Mouse (Mus musculus) frontal cortex, postnatal 36 days (tissue): ENCODE results near the gene Rab11fip4.

Experiments used
- DNase-seq, 2 experiments: peaks; one replicate each; pipeline ENCODE4 v3.0.0; 2022; ENCODE audit warnings: low spot score in 2 of 2

The Rab11fip4 gene

DNA sequence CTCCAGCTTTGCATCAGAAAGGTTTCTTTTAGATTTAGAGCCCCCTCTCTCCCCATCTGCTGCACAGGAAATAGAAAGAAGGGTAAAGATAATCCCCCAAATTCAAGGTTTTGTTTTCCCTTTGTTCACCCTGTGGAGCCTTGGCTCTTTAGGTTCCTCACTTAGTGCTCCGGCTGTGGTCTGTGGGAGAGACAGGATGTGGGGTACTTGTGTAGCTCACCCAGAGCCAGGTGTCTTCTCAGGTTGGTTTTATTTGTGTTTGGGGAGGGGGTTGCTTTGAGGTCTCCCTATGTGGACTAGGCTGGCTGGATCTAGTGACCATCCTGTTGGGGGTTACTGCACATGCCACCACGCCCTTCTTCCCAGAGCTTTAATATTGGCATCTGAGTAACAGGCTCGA, 23.9 kb downstream of the Rab11fip4 start:
- DNase-seq, result no peak

DNA sequence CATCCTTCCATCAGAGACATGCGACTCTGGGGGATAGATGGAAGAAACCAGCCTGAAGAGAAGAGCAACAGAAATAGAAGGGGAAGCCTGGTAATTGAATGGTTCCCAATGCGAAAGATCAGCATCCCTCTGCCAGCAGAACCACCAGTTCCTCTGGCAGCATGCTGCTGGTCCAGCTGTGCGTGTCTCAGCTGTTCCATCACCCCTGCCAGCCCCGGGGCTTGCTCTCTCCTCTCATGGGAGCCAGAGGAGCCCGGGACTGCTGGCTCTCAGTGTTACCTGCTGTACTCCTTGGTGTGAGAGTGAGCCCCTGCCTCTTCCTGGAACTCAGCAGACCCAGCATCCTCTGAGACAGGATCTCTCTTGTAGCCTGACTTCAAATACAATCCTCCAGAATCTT, 24.9 kb downstream of the Rab11fip4 start:
- no peak for DNase-seq

GRCm38 (mm10) chr11:79617991-79618390, 27.0 kb downstream of the Rab11fip4 start:
- DNase-seq, result no peak

DNA sequence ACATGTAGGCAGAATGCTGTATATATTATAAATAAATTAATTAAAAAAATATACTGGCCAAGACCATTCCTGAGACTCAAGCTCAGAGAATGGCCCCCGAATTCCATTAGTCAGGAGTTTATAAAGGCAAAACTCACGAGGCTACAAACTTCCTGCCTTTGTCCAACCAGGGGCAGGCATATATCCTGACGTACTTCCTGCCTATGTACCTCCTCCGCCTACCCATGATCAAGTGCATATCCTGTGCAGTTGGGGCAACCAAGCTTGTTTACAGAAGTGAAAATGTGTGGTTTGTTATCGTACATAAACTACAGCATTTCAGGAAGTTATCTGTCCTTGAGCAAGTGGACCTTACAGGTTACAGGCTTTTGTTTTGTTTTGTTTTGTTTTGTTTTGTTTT, 32.0 kb downstream of the Rab11fip4 start:
- no peak for DNase-seq

DNA sequence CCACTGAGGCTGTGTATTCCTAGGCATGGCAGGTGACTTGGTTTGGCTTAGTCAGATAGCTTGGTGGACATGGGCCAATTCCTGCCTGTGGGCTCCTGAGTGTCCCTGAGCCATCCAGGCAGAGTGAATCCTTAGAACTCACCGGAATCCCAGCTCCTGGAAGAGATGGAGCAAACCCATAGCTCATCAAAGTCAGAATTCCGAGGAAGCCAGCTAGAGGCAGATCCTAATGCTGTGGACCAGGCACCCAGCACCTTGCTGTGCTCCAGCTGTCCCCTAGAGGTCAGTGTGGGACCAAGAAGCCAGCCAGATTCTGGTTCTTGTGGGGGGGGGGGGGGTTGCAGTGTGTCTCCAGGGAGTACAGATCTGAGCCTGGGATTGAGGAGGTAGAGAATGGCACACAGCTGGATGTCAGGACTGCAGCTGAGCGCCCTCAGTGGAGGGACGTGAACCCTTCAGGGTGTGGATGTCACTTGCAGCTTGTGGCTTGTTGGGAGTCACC, 33.8 kb downstream of the Rab11fip4 start:
- DNase-seq, result peak; percentile 59 to 74

DNA sequence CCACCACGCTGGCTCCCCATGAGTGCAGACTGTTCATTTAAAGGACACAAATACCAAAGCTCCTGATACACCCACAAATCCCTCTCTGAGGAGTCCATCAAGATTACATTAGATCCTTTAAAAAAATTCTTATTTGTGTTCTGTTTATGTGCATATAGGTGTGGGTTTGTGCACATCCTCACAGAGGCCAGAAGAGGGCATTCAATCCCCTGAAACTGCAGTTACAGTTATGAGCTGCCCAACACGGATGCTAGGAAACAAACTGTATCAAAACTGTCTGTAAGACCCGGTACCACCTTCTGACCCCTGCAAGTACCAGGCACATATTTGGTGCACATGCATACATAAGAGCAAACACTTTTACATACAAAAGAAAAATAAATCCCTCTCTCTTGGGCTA, 37.7 kb downstream of the Rab11fip4 start:
- no peak for DNase-seq

- DNase-seq, result no peak
Measured at GRCm38 (mm10) chr11:79629752-79630374, 38.9 kb downstream of the Rab11fip4 start.

- DNase-seq, result no peak
Measured at GRCm38 (mm10) chr11:79630521-79630920, 39.5 kb downstream of the Rab11fip4 start.

- DNase-seq, result no peak
Measured at GRCm38 (mm10) chr11:79633366-79633765, 42.4 kb downstream of the Rab11fip4 start.

DNA sequence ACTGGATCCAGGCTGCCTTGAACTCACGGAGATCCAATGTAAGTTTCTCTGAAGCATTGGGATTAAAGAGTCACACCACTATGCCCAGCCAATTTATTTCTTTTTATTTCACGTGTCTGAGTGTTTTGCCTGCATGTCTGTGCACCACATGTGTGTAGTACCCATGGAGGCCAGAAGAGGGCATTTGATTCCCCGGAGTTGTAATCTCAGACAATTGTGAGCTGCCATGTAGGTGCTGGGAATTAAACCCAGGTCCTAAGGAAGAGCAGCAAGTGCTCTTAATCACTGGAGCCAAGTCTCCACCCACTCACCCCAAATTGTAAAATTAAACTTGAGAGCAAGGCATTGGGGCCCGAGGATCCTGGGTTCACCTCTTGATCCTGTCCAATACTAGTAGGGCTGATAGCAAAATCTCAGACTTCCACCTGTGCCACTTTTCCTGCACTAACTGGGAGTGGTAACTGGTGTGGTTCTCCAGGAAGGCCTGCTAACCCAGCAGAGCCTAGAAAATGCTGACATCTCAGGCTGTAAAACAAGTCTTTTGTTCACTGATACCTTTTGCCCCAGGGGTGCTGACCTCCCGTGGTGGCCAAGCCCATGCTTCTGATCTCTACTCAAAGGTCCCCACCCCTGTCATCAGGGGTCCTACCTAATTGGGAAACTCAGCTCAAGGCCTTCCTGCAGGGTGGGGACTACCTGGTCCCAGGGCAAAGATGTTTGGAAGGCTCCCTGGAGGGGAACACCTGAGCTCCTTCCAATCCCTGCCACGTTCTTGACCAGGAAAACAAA, 44.8 kb downstream of the Rab11fip4 start:
- DNase-seq, result no peak

- DNase-seq, result no peak
Measured at GRCm38 (mm10) chr11:79636481-79636880, 45.5 kb downstream of the Rab11fip4 start.

DNA sequence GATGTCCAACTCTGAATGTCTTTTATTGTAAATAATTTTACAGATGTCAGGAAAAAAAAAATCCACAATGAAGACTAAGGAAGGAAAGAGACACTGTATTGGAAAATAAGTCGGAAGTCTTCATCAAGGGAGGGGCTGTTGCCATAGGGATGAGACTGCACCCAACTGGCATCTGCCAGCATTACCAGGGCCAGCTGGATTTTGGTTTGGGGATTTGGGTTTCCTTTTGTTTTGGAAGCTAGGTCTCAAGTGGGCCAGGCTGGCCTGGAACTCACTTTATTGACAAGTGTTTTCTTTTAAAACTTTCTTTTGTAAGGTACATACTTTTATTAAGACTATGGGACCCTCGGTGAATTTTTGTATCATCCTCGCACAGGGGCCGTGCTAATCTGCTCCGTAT, 47.7 kb downstream of the Rab11fip4 start:
- no peak for DNase-seq

DNA sequence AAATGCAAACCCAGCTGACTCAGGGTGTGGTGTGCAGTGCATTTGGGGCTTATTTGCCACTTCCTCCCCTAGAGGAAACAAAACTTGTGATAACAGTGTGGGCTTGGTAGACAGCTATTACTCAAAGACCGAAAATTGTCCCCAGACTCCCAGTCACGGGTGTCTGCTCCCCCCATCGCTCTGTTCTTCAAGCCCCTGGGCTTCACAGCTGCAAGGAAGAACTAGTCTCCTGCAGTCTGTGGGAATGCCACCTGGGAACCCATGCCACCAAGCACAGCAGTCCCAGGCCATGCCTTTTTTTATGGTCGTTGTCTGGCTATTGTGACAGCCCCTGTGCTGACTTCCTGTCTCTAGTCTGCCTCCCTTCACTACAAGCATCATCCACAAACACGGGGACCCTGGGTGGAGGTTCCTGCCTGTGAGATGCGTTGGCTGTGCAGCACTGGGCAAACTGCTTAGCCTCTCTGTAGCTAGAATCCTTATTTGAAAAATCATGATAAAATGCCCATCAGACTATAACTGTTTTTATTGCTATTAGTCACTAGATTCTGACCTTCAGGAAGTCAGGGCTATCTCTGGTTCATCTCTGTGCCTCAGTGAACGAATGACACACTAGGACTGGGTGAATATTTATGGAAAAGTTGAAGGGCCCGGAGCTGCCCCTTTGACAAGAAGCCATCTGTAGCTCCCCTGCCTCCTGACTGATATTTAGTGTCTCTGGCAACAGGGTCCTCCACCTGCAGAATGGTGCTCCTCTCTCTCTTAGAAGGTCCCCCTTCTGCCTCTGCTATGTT, 50.1 kb downstream of the Rab11fip4 start:
- no peak for DNase-seq

DNA sequence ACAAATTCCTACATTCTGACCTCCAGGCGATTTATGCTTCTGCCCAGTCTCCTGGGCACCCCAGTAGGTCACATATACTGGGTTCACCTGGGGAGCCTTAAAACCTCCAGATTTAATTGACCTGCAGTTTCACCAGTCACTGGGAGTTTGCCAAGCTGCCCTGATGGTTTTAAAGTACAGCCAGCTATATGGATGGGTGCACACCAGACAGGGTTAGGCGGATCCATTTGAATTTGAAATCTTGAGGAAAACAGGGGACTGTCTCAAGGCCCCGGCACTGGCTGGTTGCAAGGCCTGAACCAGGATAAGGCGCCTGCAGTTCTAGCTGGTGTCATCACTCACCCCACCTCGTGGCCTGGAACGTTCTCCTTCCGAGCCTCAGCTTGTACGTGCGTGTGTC, 52.7 kb downstream of the Rab11fip4 start:
- DNase-seq, result no peak

DNA sequence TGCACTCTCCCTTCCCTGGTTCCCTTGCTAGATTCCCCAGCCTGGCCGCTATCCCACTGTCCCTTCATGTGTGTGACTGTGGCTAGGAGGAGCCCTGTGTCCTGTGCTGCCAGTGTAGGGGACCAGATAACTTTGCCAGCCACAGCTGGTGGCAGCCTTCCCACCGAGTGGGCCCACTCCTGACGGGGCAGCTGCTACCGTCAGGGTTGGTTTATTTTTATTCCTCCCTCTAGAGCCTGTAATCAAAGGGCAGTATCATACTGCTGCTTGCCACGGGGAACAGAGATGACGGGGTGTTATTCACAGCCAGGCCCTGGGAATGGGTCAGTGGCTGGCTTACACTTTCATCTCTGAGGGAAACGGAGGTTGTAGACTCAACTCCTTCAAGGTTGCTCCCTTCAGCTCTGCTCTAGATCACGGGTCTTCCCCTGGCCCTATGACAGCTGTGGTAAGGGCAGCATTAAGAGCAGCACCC, 53.7 kb downstream of the Rab11fip4 start:
- no peak for DNase-seq

DNA sequence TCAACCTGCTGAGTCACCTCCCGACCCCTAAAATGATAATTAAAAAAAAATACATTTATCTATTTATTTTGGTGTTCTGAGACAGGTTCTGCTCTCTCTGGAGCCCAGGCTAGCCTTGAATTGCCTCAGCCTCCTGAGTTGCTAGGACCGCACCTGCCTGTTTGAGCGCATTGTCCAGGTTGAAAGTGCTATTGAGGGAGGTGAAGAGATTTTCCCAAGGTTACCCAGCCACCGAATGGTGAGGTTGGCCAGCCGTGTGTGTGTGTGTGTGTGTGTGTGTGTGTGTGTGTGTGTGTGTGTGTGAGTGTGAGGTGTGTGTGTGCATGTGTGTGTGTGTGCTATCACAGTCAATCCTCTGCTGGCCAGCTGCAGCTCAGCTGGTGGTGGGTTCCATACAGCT, 55.0 kb downstream of the Rab11fip4 start:
- no peak for DNase-seq

DNA sequence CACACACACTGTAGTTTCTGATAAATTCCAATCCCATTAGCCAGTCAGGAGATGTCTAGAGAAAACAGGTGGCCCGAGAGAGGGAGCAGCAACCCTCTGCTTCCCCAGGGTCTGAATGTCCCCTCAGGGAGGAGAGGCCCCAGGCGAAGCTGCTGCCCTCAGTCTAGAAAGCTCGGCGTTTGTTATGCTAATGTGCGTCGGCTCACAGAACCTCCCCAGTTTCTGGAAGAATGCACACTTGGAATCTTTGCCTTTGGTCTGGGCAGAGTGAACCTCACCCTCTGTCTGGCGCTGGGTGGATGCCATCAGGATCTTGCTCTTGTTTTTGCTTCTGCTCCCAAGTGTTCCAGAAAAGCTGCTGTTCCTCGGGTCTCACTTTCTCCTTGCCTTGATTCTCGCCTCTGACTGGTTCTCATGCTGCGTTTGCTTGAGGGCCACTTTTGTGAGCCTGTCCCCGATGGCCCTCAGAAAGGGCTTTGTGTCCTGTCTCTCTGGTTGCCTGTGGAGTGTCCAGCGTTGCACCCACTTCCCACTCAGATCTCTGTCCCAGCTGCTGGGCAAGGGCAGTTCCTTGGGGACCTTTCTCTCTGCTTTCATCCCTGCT, 55.6 kb downstream of the Rab11fip4 start:
- DNase-seq, result no peak

GRCm38 (mm10) chr11:79647071-79647501, 56.1 kb downstream of the Rab11fip4 start:
- peak in 1 of 2 experiments; percentile 64 for DNase-seq

DNA sequence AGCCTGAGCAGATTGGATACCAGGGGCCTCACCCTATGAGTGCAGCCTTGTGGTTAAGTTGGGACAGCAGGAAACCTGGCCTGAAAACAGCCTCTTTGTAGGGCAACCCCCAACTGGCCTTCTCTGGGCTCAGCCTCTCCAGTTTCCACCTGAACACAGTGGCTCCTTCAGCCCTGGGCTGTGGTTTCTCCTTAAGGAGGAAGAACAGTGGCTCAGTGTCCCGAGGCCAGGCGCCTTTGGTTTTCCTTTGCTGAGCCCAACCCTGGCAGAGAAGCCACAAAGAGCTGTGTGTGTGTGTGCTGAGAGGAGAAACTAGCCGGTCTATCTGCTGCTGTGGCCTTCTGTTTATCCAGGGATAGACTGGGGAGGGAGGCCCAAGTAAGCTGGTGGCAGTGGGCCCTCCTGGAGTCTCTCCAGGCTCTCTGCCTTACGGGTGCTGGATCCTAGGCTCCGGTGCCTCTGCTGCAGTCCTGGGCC, 59.4 kb downstream of the Rab11fip4 start:
- no peak for DNase-seq

- DNase-seq, result no peak
Measured at GRCm38 (mm10) chr11:79652257-79652656, 61.2 kb downstream of the Rab11fip4 start.

DNA sequence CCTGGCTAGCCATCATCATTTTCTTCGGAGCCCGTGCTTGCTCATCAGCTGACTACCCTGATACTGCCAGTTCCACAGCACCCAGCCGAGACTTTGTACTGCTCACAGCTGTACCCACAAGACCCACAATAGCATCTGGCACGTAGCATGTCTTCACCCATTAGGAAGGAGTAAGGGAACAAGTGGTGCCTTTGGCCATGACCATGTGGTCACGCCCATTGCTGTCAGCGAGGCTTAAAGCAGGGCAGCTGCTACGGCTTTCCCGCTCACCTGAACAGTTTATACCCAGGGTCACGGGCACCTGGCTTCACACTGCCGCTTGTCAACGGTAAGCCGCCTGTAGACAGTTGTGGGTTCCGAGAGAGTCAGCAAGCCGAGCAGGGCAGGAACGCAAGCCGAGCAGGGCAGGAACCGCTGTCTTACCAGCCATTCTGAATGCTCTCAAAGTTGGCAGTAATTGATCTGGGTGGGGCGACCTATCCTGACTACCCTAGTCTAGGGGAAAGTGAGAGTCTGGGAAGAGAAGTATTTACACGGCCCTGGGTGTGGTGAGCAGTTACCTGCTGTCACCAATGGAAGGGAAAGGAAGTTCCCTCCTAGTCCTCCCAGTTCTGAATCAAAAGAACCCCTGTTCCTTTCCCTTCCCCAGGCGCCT, 62.0 kb downstream of the Rab11fip4 start:
- no peak for DNase-seq
